Mouse (Mus musculus) embryonic facial prominence, embryonic 10.5 days (tissue): ENCODE measurements around the gene 4933405L10Rik. TPM values are rescaled to one million over a fixed set of nuclear protein-coding genes. Genes with fewer than 3 reads are reported as not detected.

ENCODE experiments used
- DNase-seq: peaks from one replicate; pipeline ENCODE4 v3.0.0-alpha.2; 2017; ENCODE audit warnings: low spot score
- H3K27ac ChIP-seq: fragments of 300-500 bp; sonication (generic); replicated peaks from 2 replicates; pipeline ENCODE4 v1.5.1; 2016; ENCODE audit warnings: mild to moderate bottlenecking
- H3K27me3 ChIP-seq: fragments of 300-500 bp; sonication (generic); replicated peaks from 2 replicates; pipeline ENCODE4 v1.6.1; 2016; ENCODE audit warnings: low read depth, mild to moderate bottlenecking; ENCODE audit not compliant: poor library complexity, severe bottlenecking
- H3K36me3 ChIP-seq: fragments of 300-500 bp; sonication (generic); replicated peaks from 2 replicates; pipeline ENCODE4 v1.6.1; 2016; ENCODE audit warnings: mild to moderate bottlenecking, moderate library complexity
- H3K4me1 ChIP-seq: fragments of 300-500 bp; sonication (generic); 2 replicates; pipeline ENCODE4 v1.6.1; 2016
- H3K4me3 ChIP-seq: fragments of 300-500 bp; sonication (generic); 2 replicates; pipeline ENCODE4 v1.5.1; 2016; ENCODE audit warnings: mild to moderate bottlenecking, moderate library complexity
- H3K9me3 ChIP-seq: fragments of 300-500 bp; sonication (generic); 2 replicates; pipeline ENCODE4 v1.6.1; 2016; ENCODE audit warnings: mild to moderate bottlenecking
- whole genome bisulfite sequencing: fragments of 180-500 bp; shearing (Covaris S2); methylation state at CpG from one replicate; pipeline ENCODE4 v1.1.7; 2016; 5-methylcytosine and 5-hydroxymethylcytosine counted together
- polyA plus RNA-seq: library from polyadenylated mRNA; unstranded; fragments of >200 nt; fragmentation: Nextera tagmentation; extraction: Ambion mirVana; gene quantifications from 2 replicates; pipeline ENCODE4 v1.2.1, GENCODE M21; 2016

Gene 4933405L10Rik
- polyA plus RNA-seq, 1 experiment from 2014 or later, result not detected

DNA sequence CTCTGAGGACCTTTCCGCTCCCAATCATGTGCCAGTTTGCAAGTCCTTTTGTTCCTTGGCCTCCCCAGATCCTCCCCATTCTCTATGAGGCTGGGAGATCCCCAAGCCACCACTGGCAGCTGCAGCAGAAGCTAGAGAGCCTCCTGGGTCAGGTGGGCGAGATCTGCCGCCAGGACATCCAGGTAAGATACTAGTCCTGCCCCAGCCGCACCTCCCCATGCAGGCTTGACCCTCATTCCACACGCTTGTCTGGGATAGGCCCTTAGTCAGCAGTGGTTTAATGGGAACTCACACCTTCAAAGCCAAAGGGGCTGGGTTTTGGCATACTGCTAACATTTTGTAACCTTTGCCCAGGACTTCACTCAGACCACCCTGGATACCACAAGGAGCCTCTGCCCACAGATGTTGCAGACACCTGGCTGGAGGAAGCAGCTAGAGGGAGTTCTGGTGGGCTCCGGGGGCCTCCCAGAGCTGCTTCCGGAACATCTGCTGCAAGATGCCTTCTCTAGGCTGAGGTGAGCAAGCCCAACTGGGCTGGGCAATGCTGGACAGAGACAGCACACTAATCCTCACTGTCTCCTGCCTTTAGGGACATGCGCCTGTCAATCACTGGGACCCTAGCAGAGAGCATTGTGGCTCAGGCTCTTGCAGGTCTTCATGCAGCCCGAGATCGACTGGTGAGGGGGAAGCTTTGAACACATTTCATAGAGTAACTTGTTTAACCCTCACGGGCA is 14.8 kb upstream of the 4933405L10Rik start:
- H3K36me3 ChIP-seq, result peaks cover 24% of the 10 kb centered on the region
- WGBS, result 91% methylated on average over 11 of the region's 11 CpGs
- DNase-seq, result no peak
- peaks cover 8% of the 10 kb centered on the region; the same call in 1 of the 2 replicates for H3K9me3 ChIP-seq
- H3K27ac ChIP-seq, result no peak overlapping the region
- no peak overlapping the region for H3K4me3 ChIP-seq
- H3K4me1 ChIP-seq, result peaks cover 13% of the 10 kb centered on the region
- peaks cover 23% of the 10 kb centered on the region for H3K27me3 ChIP-seq

DNA sequence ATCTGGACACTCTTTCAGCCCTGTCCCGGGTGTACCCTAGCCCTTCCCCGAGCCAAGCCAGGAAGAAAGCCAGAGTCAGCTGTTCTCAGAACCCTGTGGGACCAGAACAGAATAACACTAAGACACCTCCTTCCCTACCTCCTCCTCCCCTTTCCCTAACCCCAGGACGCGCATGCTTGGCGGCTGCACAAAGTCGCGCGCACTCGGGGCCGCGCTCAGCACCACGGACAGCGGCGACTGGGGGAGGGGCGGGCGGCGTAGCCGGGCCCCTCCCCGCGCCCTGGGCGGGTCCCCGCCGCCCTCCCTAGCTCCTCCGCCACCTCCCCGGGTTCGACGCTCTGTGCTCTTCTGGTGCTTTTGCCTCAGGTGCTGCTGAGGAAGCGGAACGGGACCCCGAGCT is 13.8 kb upstream of the 4933405L10Rik start:
- Histone ChIP-seq H3K27ac (0 out of 2 replicates have a peak overlapping the region, but pooled peaks have one; percentile 2), H3K27me3 (peaks cover 23% of the 10 kb centered on the region), H3K4me3 (peak overlapping the region; percentile 61), H3K9me3 (peaks cover 8% of the 10 kb centered on the region; the same call in 1 of the 2 replicates), H3K4me1 (peaks cover 13% of the 10 kb centered on the region), H3K36me3 (peaks cover 34% of the 10 kb centered on the region)
- WGBS, result 4% methylated on average over 30 of the region's 30 CpGs
- peak; percentile 85 for DNase-seq

DNA sequence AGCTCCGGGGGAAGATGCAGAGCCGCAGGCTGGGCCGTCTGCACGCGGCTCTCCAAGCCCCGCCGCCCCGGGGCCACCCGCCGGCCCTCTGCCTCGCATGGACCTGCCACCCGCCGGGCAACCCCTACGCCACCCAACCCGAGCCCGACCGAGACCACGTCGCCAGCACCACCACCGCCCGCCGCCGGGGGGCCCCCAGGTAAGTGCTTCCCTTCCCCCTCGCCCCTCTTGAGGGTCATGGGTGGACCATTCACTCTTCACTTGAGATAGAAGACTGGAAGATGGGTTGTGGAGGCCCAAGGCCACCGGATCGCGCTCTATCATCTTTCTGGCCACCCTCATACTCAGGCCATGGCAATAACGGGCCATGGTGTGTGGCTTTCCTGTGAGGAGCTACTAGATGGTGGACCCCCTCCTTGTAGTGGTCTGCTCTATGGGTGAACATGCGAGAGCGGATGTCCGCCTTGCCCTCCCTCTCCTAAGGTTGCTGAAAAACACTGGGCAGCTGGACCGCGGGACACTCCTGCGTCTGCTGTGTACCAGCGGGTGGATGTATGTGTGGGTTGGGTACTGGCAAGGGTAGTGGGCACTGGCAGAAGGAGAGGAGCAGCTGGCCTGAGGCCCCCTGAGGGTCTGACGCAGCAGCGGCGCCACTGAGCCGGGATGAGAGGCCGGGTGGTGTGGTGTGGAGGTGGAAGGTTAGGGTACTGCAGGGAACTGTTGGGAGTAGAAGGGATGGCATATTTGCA is 13.2 kb upstream of the 4933405L10Rik start:
- Histone ChIP-seq H3K4me1 (peaks cover 13% of the 10 kb centered on the region), H3K36me3 (peaks cover 39% of the 10 kb centered on the region), H3K27me3 (peaks cover 22% of the 10 kb centered on the region), H3K27ac (0 out of 2 replicates have a peak overlapping the region, but pooled peaks have one; percentile 2), H3K4me3 (peak overlapping the region; percentile 61), H3K9me3 (peaks cover 8% of the 10 kb centered on the region; the same call in 1 of the 2 replicates)
- WGBS, result 6% methylated on average over 40 of the region's 40 CpGs
- peak; percentile 43 for DNase-seq

DNA sequence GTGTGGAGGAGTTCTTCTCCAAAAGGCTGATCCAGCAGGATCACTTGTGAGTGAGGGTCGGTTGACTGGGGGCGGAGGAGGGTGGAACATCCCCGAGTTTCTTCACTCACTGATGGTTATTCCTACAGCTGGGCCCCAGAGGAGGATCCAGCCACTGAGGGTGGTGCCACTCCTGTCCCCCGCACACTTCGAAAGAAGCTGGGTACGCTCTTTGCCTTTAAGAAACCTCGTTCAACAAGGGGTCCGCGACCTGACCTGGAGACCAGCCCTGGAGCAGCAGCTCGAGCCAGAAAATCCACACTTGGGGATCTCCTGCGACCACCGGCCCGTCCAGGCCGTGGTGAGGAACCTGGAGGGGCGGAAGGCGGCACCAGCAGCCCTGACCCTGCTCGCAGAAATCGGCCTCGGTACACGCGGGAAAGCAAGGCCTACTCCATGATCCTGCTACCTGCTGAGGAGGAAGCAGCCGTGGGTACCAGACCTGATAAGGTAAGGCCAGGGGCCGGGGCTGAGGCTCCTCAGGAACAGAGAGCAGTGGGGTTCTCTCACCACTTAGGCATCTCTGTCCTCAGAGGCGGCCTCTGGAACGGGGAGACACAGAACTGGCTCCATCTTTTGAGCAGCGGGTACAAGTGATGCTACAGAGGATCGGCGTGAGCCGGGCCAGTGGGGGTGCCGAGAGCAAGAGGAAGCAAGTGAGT is 12.2 kb upstream of the 4933405L10Rik start:
- peaks cover 44% of the 10 kb centered on the region for H3K36me3 ChIP-seq
- peaks cover 8% of the 10 kb centered on the region; the same call in 1 of the 2 replicates for H3K9me3 ChIP-seq
- peak overlapping the region; percentile 18; the same call in 1 of the 2 replicates for H3K4me3 ChIP-seq

DNA sequence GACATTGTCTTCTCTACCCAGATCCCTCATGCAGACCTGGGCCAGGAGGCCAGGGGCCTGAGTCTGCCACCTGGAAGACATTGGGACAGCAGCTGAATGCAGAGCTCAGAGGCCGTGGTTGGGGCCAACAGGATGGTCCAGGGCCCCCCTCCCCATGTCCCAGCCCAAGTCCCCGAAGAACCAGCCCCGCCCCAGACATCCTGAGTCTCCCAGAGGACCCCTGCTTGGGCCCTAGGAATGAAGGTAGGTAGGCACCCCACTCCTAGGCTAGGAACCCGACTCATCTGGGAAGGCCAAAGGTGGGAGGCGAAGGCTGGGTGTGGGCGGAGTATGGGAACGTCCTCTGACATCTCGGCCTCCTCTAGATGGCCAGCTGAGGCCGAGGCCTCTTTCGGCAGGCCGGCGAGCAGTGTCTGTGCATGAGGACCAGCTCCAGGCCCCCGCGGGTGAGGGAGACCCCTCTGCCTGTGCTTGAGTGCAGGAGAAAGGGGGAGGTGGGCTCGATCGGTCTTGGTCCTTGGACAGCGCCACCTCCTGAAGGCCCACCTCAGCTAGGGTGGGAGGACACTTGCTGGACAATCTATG is 10.2 kb upstream of the 4933405L10Rik start:
- Histone ChIP-seq H3K36me3 (peaks cover 46% of the 10 kb centered on the region), H3K4me3 (no peak overlapping the region)
- WGBS, result 91% methylated on average over 17 of the region's 17 CpGs

More for the DNA sequence above, 12.2 kb upstream of the 4933405L10Rik start:
- H3K27me3 ChIP-seq, result peaks cover 18% of the 10 kb centered on the region
- peaks cover 22% of the 10 kb centered on the region for H3K4me1 ChIP-seq
- no peak for DNase-seq
- WGBS, result 84% methylated on average over 30 of the region's 30 CpGs
- H3K27ac ChIP-seq, result no peak overlapping the region

DNA sequence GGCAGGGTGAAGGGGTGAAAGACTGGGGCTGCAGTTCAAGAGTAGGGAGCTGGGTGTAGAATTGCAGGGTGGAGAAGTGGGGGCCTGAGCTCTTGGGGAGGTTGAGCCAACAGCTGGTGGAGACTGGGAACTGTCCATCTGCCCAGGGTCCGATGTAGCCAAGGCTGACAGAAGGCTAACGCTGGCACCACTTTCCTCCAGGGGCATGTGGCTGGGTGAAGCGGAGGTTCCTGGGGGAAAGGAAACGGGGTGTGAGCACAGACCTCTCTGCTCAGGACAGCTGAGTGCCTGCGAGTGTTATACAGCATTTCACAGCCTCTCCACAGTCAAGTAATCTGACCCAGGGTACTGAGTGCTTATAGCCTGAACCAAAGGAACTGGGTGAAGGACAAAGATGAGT is 8.7 kb upstream of the 4933405L10Rik start:
- Histone ChIP-seq H3K4me1 (peaks cover 36% of the 10 kb centered on the region), H3K36me3 (peaks cover 53% of the 10 kb centered on the region), H3K27me3 (peaks cover 18% of the 10 kb centered on the region), H3K4me3 (peak overlapping the region; percentile 21; the same call in 1 of the 2 replicates), H3K9me3 (no peaks in the 10 kb centered on the region), H3K27ac (no peak overlapping the region)
- WGBS, result 90% methylated on average over 5 of the region's 5 CpGs
- DNase-seq, result no peak

More for the DNA sequence above, 10.2 kb upstream of the 4933405L10Rik start:
- no peak for DNase-seq
- Histone ChIP-seq H3K9me3 (peaks cover 8% of the 10 kb centered on the region; the same call in 1 of the 2 replicates), H3K27me3 (peaks cover 18% of the 10 kb centered on the region), H3K4me1 (peaks cover 35% of the 10 kb centered on the region), H3K27ac (no peak overlapping the region)

DNA sequence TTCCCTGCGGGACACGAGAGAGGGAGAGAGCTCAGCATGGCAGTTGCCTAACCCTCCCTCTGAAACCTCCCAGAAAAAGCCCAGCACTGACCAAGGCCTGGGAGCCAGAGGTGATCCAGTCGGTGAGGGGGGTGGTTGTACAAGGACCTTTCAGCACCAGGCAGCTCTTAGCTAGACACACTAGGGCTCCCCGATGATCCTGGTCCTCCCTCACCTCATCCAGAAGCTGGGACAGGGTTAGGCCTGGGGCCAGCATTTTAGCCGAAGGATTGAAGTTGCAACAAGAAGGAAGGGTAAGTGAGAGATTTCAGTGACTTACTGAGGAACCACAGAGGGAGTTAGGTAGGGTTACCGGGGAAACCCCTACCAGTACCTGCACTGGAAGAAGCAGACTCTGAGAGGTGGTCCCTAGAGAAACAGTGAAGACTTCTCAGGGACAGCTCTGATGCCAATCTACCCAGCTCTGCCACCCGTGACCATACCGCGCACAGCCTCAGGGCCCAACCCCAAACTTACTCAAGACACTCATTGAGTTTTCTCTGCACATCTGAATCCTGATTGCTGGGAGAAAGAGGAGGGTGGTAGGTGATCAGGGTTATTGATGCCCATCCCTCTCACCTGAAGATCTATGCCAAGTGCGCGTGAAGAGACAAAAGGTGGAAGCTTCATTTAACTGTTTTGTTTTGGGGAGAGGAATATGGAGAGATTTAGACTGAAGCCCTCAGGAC is 7.8 kb upstream of the 4933405L10Rik start:
- H3K4me3 ChIP-seq, result peak overlapping the region; percentile 81
- DNase-seq, result no peak
- peaks cover 27% of the 10 kb centered on the region for H3K4me1 ChIP-seq
- 91% methylated on average over 11 of the region's 11 CpGs for WGBS
- no peaks in the 10 kb centered on the region for H3K9me3 ChIP-seq
- H3K36me3 ChIP-seq, result peaks cover 62% of the 10 kb centered on the region
- peaks cover 10% of the 10 kb centered on the region for H3K27me3 ChIP-seq
- H3K27ac ChIP-seq, result 0 out of 2 replicates have a peak overlapping the region, but pooled peaks have one; percentile 84

DNA sequence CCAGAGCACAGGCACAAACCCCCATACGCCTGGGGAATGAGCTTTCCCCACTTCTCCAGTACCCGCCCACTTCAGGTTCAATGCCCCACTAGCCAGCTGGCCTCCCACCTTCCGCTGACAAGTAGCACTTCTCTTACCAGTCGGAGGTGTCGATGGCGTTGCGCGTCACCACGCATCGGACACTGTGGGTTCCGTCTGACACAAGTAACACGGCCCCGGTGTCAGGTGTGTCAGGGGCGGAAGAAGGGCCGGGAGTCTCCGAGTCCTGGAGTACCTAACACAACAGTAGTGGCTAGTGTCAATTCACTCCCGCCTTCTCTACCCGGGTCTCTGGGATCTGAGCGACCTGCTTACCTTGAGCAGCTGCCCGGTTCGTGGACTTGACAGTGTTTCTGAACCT is 6.9 kb upstream of the 4933405L10Rik start:
- 1% methylated on average over 21 of the region's 21 CpGs for WGBS
- H3K36me3 ChIP-seq, result peaks cover 69% of the 10 kb centered on the region
- peaks cover 27% of the 10 kb centered on the region for H3K4me1 ChIP-seq
- no peak for DNase-seq
- H3K27ac ChIP-seq, result peak overlapping the region; percentile 84
- no peaks in the 10 kb centered on the region for H3K9me3 ChIP-seq
- peak overlapping the region; percentile 81 for H3K4me3 ChIP-seq
- H3K27me3 ChIP-seq, result peaks cover 1% of the 10 kb centered on the region

DNA sequence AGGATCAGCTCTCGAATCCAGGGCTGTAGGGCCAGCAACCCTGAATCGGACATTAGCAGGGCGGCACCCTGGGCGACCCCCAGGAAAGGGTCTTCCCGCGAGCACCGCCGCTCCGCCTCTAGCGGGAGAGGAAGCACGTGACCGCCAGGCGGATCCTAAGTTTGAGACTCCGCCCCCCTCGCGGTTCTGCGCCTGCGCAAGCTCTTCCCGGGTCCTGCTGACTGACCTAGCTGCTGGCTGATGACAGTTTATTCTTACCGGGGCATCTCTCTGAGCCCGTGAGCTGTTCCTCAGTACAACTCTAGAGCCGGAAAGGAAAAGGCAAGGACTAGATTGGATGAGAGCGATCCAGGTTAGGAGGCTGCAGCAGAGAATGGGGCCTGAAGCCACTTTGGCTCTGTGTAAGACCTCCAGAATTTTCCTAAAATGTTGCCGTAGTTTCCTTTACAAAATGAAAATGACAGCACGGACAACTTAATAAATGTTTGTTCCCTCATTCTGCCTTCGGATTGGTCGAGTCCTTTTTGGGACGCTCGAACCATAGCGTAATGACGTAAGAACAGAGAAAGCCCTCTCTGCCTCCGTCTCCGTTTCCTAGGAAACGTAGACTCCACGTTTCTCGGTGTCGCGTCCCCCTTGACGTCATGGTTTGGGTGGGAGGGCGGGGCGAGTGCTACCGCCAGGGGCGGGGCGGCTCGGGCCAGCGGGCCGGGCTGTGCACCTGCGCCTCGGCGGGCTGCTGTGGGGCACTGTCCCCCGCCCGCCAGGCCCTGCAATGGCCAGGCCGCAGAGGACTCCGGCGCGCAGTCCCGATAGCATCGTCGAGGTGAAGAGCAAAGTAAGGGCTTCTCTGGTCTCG is 6.3 kb upstream of the 4933405L10Rik start, which contains the start of the genes Acd and Pard6a:
TSS of gene Acd (minus strand) at position 137 of the 859 bp plus-strand sequence.
TSS of gene Pard6a (plus strand) at position 183 of the 859 bp plus-strand sequence.
- peak within 1 kb of the TSS; percentile 81 for H3K4me3 ChIP-seq
- H3K27me3 ChIP-seq, result no peaks in the 10 kb centered on the region
- DNase-seq, result peak; percentile 99
- peak within 1 kb of the TSS; percentile 84 for H3K27ac ChIP-seq
- no peaks in the 10 kb centered on the region for H3K9me3 ChIP-seq
- under 1% methylated on average over 60 of the region's 60 CpGs for WGBS
- peaks cover 69% of the 10 kb centered on the region for H3K36me3 ChIP-seq
- peaks cover 29% of the 10 kb centered on the region for H3K4me1 ChIP-seq

DNA sequence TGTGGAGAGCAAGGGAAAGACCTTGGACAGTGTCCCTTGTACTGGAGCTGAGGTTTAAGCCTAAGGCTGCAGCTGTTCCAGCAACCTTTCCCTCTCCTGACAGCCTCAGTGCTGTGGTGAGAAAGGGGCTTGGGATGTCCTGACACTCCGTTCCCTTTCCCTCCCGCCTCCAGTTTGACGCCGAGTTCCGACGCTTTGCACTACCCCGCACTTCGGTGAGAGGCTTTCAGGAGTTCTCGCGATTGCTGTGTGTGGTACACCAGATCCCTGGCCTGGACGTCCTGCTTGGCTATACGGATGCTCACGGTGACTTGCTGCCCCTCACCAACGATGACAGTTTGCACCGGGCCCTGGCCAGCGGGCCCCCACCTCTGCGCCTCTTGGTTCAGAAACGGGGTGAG is 5.5 kb upstream of the 4933405L10Rik start:
- Histone ChIP-seq H3K4me1 (peaks cover 37% of the 10 kb centered on the region), H3K27ac (peak overlapping the region; percentile 84), H3K4me3 (peak overlapping the region; percentile 81), H3K9me3 (no peaks in the 10 kb centered on the region), H3K36me3 (peaks cover 66% of the 10 kb centered on the region), H3K27me3 (no peaks in the 10 kb centered on the region)
- 40% methylated on average over 18 of the region's 18 CpGs for WGBS
- peak; percentile 29 for DNase-seq
